Mouse (Mus musculus) heart, embryonic 14.5 days (tissue): ENCODE data around the gene Slc12a8. TPM values are rescaled to one million over a fixed set of nuclear protein-coding genes. Genes with fewer than 3 reads are reported as not detected.

Experiments used
- ATAC-seq: fragments of 200-750 bp; cut with Nextera tagmentation; 2 replicates; pipeline ENCODE4 v1.8.0; 2017; ENCODE audit warnings: low read depth, moderate TSS enrichment; ENCODE audit not compliant: insufficient number of reproducible peaks, insufficient read depth, low FRiP score
- H3K27ac ChIP-seq, 2 experiments: fragments of 200-500 bp in 1 of 2; fragments of 300-500 bp in 1 of 2; sonication (generic) in 1 of 2; replicated peaks in 1 of 2; 2 replicates each; pipeline ENCODE4 v1.5.1; 2012 to 2014; ENCODE audit warnings: low read depth in 2 of 2, low read length in 2 of 2, control low read depth in 1 of 2, mild to moderate bottlenecking in 1 of 2, mixed read lengths in 1 of 2; ENCODE audit not compliant: control insufficient read depth in 1 of 2, insufficient read depth in 1 of 2
- H3K27me3 ChIP-seq: fragments of 300-500 bp; sonication (generic); 2 replicates; pipeline ENCODE4 v1.6.1; 2014; ENCODE audit warnings: mild to moderate bottlenecking, low read length, control low read depth; ENCODE audit not compliant: control insufficient read depth, insufficient read depth
- H3K36me3 ChIP-seq: fragments of 300-500 bp; sonication (generic); 2 replicates; pipeline ENCODE4 v1.6.1; 2014; ENCODE audit warnings: mild to moderate bottlenecking, control low read depth, low read length, mixed read lengths; ENCODE audit not compliant: control insufficient read depth, insufficient read depth
- H3K4me1 ChIP-seq, 2 experiments: fragments of 200-500 bp in 1 of 2; fragments of 300-500 bp in 1 of 2; sonication (generic) in 1 of 2; 2 replicates each; pipeline ENCODE4 v1.6.1; 2012 to 2014; ENCODE audit warnings: low read length in 2 of 2, control low read depth in 1 of 2, mixed read lengths in 1 of 2; ENCODE audit not compliant: control insufficient read depth in 2 of 2, insufficient read depth in 2 of 2
- H3K4me2 ChIP-seq: fragments of 300-500 bp; sonication (generic); 2 replicates; pipeline ENCODE4 v1.6.1; 2014; ENCODE audit warnings: mild to moderate bottlenecking, low read length
- H3K4me3 ChIP-seq, 2 experiments: fragments of 200-500 bp in 1 of 2; fragments of 300-500 bp in 1 of 2; sonication (generic) in 1 of 2; 2 replicates each; pipeline ENCODE4 v1.5.1; 2012 to 2014; ENCODE audit warnings: low read length in 2 of 2, mild to moderate bottlenecking in 2 of 2, control low read depth in 1 of 2, low read depth in 1 of 2, moderate library complexity in 1 of 2; ENCODE audit not compliant: control insufficient read depth in 1 of 2, insufficient read depth in 1 of 2
- H3K9ac ChIP-seq: fragments of 300-500 bp; sonication (generic); 2 replicates; pipeline ENCODE4 v1.6.1; 2014; ENCODE audit warnings: mild to moderate bottlenecking, low read length
- H3K9me3 ChIP-seq: fragments of 300-500 bp; sonication (generic); 2 replicates; pipeline ENCODE4 v1.6.1; 2016; ENCODE audit warnings: low read length, control low read depth; ENCODE audit not compliant: control insufficient read depth
- WGBS: fragments of 180-500 bp; shearing (Covaris S2); extraction: QIAGEN DNeasy Blood & Tissue Kit; methylation state at CpG from one replicate; pipeline ENCODE4 v1.1.7; 2014; 5-methylcytosine and 5-hydroxymethylcytosine counted together
- polyA plus RNA-seq: library from polyadenylated mRNA; unstranded; fragments of >200 nt; fragmentation: Nextera tagmentation; extraction: Ambion mirVana; gene quantifications from 2 replicates; pipeline ENCODE4 v1.2.1, GENCODE M21; 2014

The Slc12a8 gene
- polyA plus RNA-seq, 1 experiment from 2014 or later: 1.9 TPM

DNA sequence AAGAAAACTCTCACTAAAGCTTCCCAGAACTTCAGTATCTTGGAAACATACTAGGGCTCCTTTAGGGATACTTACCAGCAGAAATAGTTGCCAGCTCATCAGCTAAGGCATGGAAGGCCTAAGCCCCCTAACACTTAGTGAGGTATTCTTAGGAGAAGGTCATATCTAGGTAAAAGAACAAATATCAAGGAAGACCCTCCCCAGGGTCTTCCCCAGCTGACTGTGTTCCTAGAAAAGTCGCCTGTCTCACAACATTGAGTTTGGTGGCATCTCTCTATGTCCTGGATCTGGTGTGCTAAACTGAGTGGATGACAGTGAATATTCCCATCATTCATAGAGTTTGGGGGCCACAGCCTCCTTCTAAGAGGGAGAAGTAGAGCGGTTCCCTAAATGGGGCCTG, 153.8 kb downstream of the Slc12a8 start:
- Histone ChIP-seq H3K4me3 (no peak overlapping the region), H3K36me3 (no peaks in the 10 kb centered on the region), H3K9ac (no peak overlapping the region), H3K27me3 (no peaks in the 10 kb centered on the region), H3K4me2 (no peak overlapping the region), H3K27ac (no peak overlapping the region), H3K9me3 (no peaks in the 10 kb centered on the region), H3K4me1 (peaks cover 10 to 11% of the 10 kb centered on the region in 2 experiments)
- 87% methylated on average over 2 of the region's 2 CpGs for WGBS
- ATAC-seq: no peak

GRCm38 (mm10) chr16:33672188-33672587, 155.1 kb downstream of the Slc12a8 start:
- H3K36me3 ChIP-seq: no peaks in the 10 kb centered on the region
- H3K9me3 ChIP-seq: no peaks in the 10 kb centered on the region
- H3K9ac ChIP-seq: no peak overlapping the region
- peaks cover 20 to 22% of the 10 kb centered on the region in 2 experiments for H3K4me1 ChIP-seq
- no peak overlapping the region for H3K4me3 ChIP-seq
- H3K27ac ChIP-seq: no peak overlapping the region
- no peaks in the 10 kb centered on the region for H3K27me3 ChIP-seq
- ATAC-seq: no peak
- no peak overlapping the region for H3K4me2 ChIP-seq
- WGBS: 75% methylated on average over 3 of the region's 4 CpGs

DNA sequence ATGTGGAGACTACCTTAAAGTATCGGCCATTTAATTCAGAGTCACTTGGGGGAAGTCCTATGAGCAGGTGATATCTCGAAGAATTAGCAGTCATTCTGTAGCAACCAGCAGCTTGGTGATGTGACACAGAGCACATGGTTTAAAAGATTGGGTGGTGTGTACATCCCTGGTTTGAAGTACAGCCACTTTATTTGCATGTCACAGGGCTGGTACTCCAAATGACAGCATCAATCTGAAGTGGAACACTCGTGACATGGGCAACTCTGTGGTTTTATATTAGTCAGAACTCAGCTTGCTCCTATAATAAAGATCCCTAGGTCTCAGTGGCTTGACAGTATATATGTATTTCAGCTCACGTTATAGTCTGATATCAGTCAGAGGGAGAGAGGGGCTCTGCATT, 155.5 kb downstream of the Slc12a8 start:
- 70% methylated on average over 4 of the region's 4 CpGs for WGBS
- H3K9ac ChIP-seq: no peak overlapping the region
- no peaks in the 10 kb centered on the region for H3K36me3 ChIP-seq
- H3K4me3 ChIP-seq: no peak overlapping the region
- H3K27ac ChIP-seq: no peak overlapping the region
- no peak overlapping the region for H3K4me2 ChIP-seq
- ATAC-seq: no peak
- no peaks in the 10 kb centered on the region for H3K9me3 ChIP-seq
- peaks cover 22 to 26% of the 10 kb centered on the region in 2 experiments for H3K4me1 ChIP-seq
- H3K27me3 ChIP-seq: no peaks in the 10 kb centered on the region

- Histone ChIP-seq H3K27me3 (no peaks in the 10 kb centered on the region), H3K9me3 (no peaks in the 10 kb centered on the region), H3K36me3 (no peaks in the 10 kb centered on the region), H3K4me2 (no peak overlapping the region), H3K4me1 (peaks cover 23 to 31% of the 10 kb centered on the region in 2 experiments), H3K9ac (no peak overlapping the region), H3K4me3 (no peak overlapping the region), H3K27ac (no peak overlapping the region)
- 43% methylated on average over 14 of the region's 14 CpGs for WGBS
- ATAC-seq: no peak
Measured at GRCm38 (mm10) chr16:33673530-33674109, 156.5 kb downstream of the Slc12a8 start.

DNA sequence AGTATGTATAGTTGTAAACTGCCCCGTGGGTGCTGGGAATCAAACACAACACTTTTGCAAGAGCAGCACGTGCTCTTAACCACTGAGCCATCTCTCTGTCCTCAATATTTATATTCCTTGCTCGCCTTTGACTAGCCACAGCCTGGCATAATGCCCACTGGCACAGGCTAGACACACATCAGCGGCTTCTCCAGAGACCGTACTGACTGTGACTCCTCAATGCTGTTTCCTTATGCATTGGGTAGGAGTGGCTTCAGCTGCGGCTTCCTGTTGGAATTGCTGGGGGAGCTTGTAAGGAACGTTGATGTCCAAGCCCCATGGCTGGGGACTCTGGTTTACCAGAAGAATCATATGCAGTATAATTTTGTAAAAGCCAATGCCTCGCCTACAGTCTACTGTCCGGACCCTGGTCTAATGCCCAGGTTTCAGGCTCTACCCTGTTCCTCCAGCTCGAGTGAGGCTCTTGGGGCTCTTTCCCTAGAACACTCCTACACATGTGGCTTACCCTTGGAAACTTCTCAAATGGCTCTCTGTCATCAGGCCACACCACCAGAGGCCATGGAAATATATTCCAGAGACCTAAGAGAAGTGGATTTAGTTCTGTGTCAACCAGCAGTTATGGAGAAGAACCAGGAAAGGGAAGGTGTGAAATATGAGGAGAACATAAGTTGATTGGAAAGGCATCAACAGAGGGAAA, 158.2 kb downstream of the Slc12a8 start:
- Histone ChIP-seq H3K9ac (no peak overlapping the region), H3K27me3 (no peaks in the 10 kb centered on the region), H3K9me3 (no peaks in the 10 kb centered on the region), H3K4me1 (peaks cover 25 to 29% of the 10 kb centered on the region in 2 experiments), H3K4me2 (no peak overlapping the region), H3K4me3 (no peak overlapping the region), H3K36me3 (no peaks in the 10 kb centered on the region), H3K27ac (peak overlapping the region in 1 of 2 experiments; percentile 73; a peak in 1 of 4 replicates)
- 87% methylated on average over 10 of the region's 10 CpGs for WGBS
- ATAC-seq: no peak

DNA sequence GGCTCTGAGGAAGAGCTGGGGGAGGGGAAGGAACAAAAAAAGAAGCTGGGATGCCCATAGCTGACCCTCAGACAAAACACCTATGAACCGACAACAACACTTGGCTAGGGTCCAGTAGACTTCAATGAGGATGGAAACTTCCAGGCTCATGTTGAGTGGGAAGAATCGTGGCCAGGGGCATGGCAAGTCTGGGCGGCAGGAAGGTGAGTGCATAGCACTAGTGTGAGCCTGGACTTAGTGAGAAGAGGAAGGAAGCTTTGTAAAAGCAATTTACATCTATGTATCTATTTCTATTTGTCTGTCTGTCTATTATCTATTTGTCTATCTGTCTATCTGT, 158.7 kb downstream of the Slc12a8 start:
- H3K27me3 ChIP-seq: no peaks in the 10 kb centered on the region
- no peak overlapping the region for H3K9ac ChIP-seq
- 40% methylated on average over 3 of the region's 3 CpGs for WGBS
- H3K4me1 ChIP-seq: peaks cover 22 to 29% of the 10 kb centered on the region in 2 experiments
- H3K27ac ChIP-seq: peak overlapping the region in 1 of 2 experiments; percentile 73; a peak in 1 of 4 replicates
- no peak overlapping the region for H3K4me3 ChIP-seq
- H3K4me2 ChIP-seq: no peak overlapping the region
- ATAC-seq: no peak
- no peaks in the 10 kb centered on the region for H3K9me3 ChIP-seq
- no peaks in the 10 kb centered on the region for H3K36me3 ChIP-seq

DNA sequence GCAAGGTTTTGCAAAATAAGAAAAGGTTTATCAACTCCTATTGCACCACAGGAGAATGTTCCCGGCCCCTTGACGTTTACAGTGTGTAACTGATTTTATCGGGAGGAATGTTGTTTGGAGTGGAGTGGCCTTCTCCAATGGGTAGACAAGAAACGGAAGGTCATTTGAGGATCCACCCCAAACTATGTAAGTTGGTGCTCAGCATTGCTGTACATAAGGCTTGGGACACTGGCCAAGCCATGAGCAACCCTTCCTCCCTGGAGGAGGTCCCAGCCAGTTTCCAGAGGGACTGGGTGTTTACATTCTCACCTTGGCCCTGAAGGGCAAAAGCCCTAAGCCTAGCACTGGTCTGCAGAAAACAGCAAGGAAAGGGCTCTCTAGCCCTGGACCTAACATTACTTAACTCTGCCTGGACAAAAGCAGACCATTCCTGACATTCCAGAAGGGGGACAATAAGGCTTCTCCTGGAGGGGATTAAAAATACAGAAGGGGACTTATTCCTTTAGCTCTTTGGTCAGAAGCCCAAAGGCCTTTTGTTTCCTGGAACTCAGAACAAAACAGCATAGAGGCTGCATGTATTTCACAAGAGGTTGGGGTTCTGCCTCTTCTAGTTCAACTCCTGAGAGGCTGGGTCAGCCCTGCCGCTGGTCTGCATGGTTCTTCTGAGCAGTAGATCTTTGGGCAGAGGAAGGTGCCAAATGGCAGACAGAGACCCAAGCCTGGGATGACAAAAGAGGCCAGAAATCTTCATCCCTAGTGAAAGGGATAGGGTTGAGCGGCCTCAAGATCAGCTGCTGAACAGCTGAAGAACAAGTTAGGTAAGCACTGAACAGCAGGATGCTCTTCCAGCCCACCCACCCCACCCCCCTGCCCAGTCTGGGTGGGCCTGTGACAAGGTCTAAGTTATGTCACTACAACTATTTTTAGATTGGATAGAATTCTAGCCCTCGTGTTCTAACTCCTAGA, 159.5 kb downstream of the Slc12a8 start:
- H3K9me3 ChIP-seq: no peaks in the 10 kb centered on the region
- H3K4me1 ChIP-seq: peaks cover 22 to 32% of the 10 kb centered on the region in 2 experiments
- H3K9ac ChIP-seq: 0 out of 2 replicates have a peak overlapping the region, but pooled peaks have one; percentile 14
- H3K36me3 ChIP-seq: no peaks in the 10 kb centered on the region
- H3K27ac ChIP-seq: peak overlapping the region; percentile 33 to 73
- 28% methylated on average over 7 of the region's 7 CpGs for WGBS
- no peak overlapping the region for H3K4me3 ChIP-seq
- H3K4me2 ChIP-seq: no peak overlapping the region
- no peaks in the 10 kb centered on the region for H3K27me3 ChIP-seq
- no peak for ATAC-seq
